In the genomic region with DNA sequence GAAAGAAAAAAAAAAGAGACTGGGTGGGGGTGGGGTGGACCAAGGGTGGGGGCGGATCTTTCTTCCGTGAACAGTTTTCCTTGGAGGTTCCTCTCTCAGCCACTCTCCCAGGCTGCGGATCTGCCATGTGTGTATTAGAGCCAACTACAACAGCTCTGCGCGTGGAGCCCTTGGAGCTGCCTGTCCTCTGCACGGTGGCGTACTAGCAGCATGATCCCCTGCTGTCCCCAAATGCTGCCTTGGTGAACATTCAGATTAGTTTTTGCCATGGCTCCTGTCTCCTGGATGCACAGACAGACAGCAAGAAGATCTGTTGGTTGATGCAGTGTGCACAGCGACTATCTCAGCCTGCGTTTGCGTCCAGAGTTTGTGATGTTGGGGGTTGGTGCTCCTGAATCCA, we compare ENCODE assay signal across 24 mouse cellular contexts. TPM values are rescaled to one million over a fixed set of nuclear protein-coding genes. Genes with fewer than 3 reads are reported as not detected.
DNase-seq lines count a peak whose midpoint lies in the region; ATAC-seq lines count a peak whose summit lies in the region.
"Had no signal": no experiment of that assay in that cellular context is flagged by ENCODE, and none has a peak within 500 bp of the region (broad histone marks: within the 10 kb centered on the region; RNA-seq: fewer than 3 reads in every experiment).

No protein-coding gene starts in this region.

- H3K4me3 ChIP-seq in forebrain, embryonic 15.5 days, result no peak overlapping the region
- H3K4me3 ChIP-seq in kidney, embryonic 14.5 days (ENCODE audit: low read length), result no peak overlapping the region
- H3K4me3 ChIP-seq: embryonic facial prominence, embryonic 10.5 days; forebrain, embryonic 13.5 days; heart, embryonic 12.5 days; limb, embryonic 10.5 days; lung, embryonic 15.5 days; midbrain, embryonic 12.5 days; neural tube, embryonic 13.5 days had no signal

- no peaks in the 10 kb centered on the region for H3K27me3 ChIP-seq in forebrain, embryonic 15.5 days
- no peaks in the 10 kb centered on the region for H3K27me3 ChIP-seq in kidney, embryonic 14.5 days (ENCODE audit: control insufficient read depth, insufficient read depth, low read length)
- H3K27me3 ChIP-seq: forebrain, embryonic 13.5 days; heart, embryonic 12.5 days; lung, embryonic 15.5 days; midbrain, embryonic 12.5 days; neural tube, embryonic 13.5 days; Patski had no signal

- H3K36me3 ChIP-seq in forebrain, embryonic 15.5 days, result no peaks in the 10 kb centered on the region
- H3K36me3 ChIP-seq in kidney, embryonic 14.5 days (ENCODE audit: control insufficient read depth, insufficient read depth, low read length), result no peaks in the 10 kb centered on the region
- H3K36me3 ChIP-seq: embryonic facial prominence, embryonic 10.5 days; limb, embryonic 10.5 days; lung, embryonic 15.5 days; midbrain, embryonic 12.5 days; neural tube, embryonic 13.5 days had no signal

- H3K4me1 ChIP-seq in forebrain, embryonic 15.5 days, result no peaks in the 10 kb centered on the region
- no peaks in the 10 kb centered on the region for H3K4me1 ChIP-seq in kidney, embryonic 14.5 days (ENCODE audit: control insufficient read depth, insufficient read depth, low read length)
- H3K4me1 ChIP-seq: embryonic facial prominence, embryonic 10.5 days; forebrain, embryonic 13.5 days; heart, embryonic 12.5 days; limb, embryonic 10.5 days; lung, embryonic 15.5 days; midbrain, embryonic 12.5 days; neural tube, embryonic 13.5 days had no signal

- no peak overlapping the region for H3K27ac ChIP-seq in forebrain, embryonic 15.5 days (replicated peaks)
- H3K27ac ChIP-seq in kidney, embryonic 14.5 days (ENCODE audit: low read depth, low read length), result no peak overlapping the region
- H3K27ac ChIP-seq: embryonic facial prominence, embryonic 10.5 days; forebrain, embryonic 13.5 days; limb, embryonic 10.5 days; lung, embryonic 15.5 days; macrophage; midbrain, embryonic 12.5 days; neural tube, embryonic 13.5 days had no signal

- 84% methylated on average over 10 of the region's 10 CpGs for WGBS in forebrain, embryonic 15.5 days
- WGBS in kidney, embryonic 14.5 days, result 78% methylated on average over 10 of the region's 10 CpGs

- ATAC-seq in forebrain, embryonic 15.5 days (replicated peaks), result no peak
- ATAC-seq in kidney, embryonic 14.5 days (ENCODE audit: low FRiP score, low TSS enrichment), result no peak
- ATAC-seq: forebrain, embryonic 13.5 days; hindbrain, embryonic 16.5 days; Patski had no signal

- H3K9me3 ChIP-seq in forebrain, embryonic 15.5 days, result no peaks in the 10 kb centered on the region
- H3K9me3 ChIP-seq in kidney, embryonic 14.5 days (ENCODE audit: control insufficient read depth, low read length), result no peaks in the 10 kb centered on the region
- H3K9me3 ChIP-seq: embryonic facial prominence, embryonic 10.5 days; forebrain, embryonic 13.5 days; heart, embryonic 12.5 days; limb, embryonic 10.5 days; lung, embryonic 15.5 days; midbrain, embryonic 12.5 days; neural tube, embryonic 13.5 days had no signal

- H3K4me2 ChIP-seq in forebrain, embryonic 15.5 days (replicated peaks), result no peak overlapping the region
- no peak overlapping the region for H3K4me2 ChIP-seq in kidney, embryonic 14.5 days (replicated peaks; ENCODE audit: low read depth, low read length)
- H3K4me2 ChIP-seq: forebrain, embryonic 13.5 days; heart, embryonic 12.5 days; liver, embryonic 11.5 days; lung, embryonic 15.5 days; midbrain, embryonic 12.5 days; neural tube, embryonic 13.5 days had no signal

- no peak overlapping the region for H3K9ac ChIP-seq in forebrain, embryonic 15.5 days (replicated peaks)
- no peak overlapping the region for H3K9ac ChIP-seq in kidney, embryonic 14.5 days (ENCODE audit: low read depth, low read length)
- H3K9ac ChIP-seq: forebrain, embryonic 13.5 days; heart, embryonic 12.5 days; lung, embryonic 15.5 days; midbrain, embryonic 12.5 days; neural tube, embryonic 13.5 days had no signal

- peak; percentile 40 to 47 for DNase-seq in right cerebral cortex, postnatal 10 days (ENCODE audit: low spot score in 2 of 2)
- DNase-seq in right cerebral cortex, adult 18-20 months, result no peak
- peak; percentile 78 to 84 for DNase-seq in cerebellum, adult 18-20 months
- DNase-seq in cerebellum, postnatal 25 days, result peak; percentile 78 to 85
- peak; percentile 54 for DNase-seq in layer of hippocampus, postnatal 10 days (ENCODE audit: low spot score in 2 of 2)
- DNase-seq in retina, embryonic 14.5 days (ENCODE audit: low spot score), result no peak
- DNase-seq: adrenal gland, postnatal 25 days; kidney, adult 18-20 months; thymus, adult 2 months had no signal

RNA-seq across cellular contexts. Expression of gene Fxyd4, which starts 5.3 kb away (rescaled TPM):
- not detected for total RNA-seq in layer of hippocampus, postnatal 10 days (2021)
- 2.0 and 4.0 TPM in 2 replicates for polyA plus RNA-seq in forebrain, embryonic 15.5 days (2015; fragmentation: Nextera tagmentation; extraction: Ambion mirVana)
- 77.7 and 94.8 TPM in 2 replicates for polyA plus RNA-seq in kidney, embryonic 14.5 days (2014; fragmentation: Nextera tagmentation; extraction: Ambion mirVana)
- total RNA-seq: adrenal gland, postnatal 25 days; heart, postnatal 25 days had no signal
- polyA plus RNA-seq: large intestine, adult 2 months; macrophage had no signal

RNA-seq across cellular contexts. Expression of gene Hnrnpf, which starts 42.6 kb away (rescaled TPM):
- total RNA-seq in layer of hippocampus, postnatal 10 days (2021), result 100 to 1,000 TPM; 157 to 164 TPM
- polyA plus RNA-seq in forebrain, embryonic 15.5 days (2015; fragmentation: Nextera tagmentation; extraction: Ambion mirVana), result 376 and 385 TPM in 2 replicates
- 606 and 823 TPM in 2 replicates for polyA plus RNA-seq in kidney, embryonic 14.5 days (2014; fragmentation: Nextera tagmentation; extraction: Ambion mirVana)

Comparison
In these comparisons a context has a peak if more than half of its experiments do, and no peak if none do; other contexts are left out.
1. DNase-seq: peak in right cerebral cortex, postnatal 10 days (2 of 2), cerebellum, adult 18-20 months (2 of 2), cerebellum, postnatal 25 days (2 of 2) and layer of hippocampus, postnatal 10 days (2 of 2); none in right cerebral cortex, adult 18-20 months (single experiment) and retina, embryonic 14.5 days (single experiment).
2. RNA of gene Fxyd4, which starts 5.3 kb away (polyA plus RNA-seq): 77.7 to 94.8 TPM in kidney, embryonic 14.5 days; 2.0 to 4.0 TPM in forebrain, embryonic 15.5 days; every median in the first group is over 10 times any median in the second.